Mouse (Mus musculus) ES-E14 (cell line): ENCODE data around the gene Zfp235. TPM values are rescaled to one million over a fixed set of nuclear protein-coding genes. Genes with fewer than 3 reads are reported as not detected.

ENCODE experiments used
- DNase-seq: peaks from one replicate; pipeline ENCODE4 v3.0.0-alpha.2; 2013; ENCODE audit warnings: low read depth, low spot score
- H3K27ac ChIP-seq: 2 replicates; pipeline ENCODE4 v1.5.1; 2012; ENCODE audit warnings: low read depth, mild to moderate bottlenecking, low read length, moderate library complexity, mixed read lengths; ENCODE audit not compliant: poor library complexity, insufficient read depth, severe bottlenecking
- H3K36me3 ChIP-seq: 2 replicates; pipeline ENCODE4 v1.6.1; 2012; ENCODE audit warnings: mild to moderate bottlenecking, low read length, moderate library complexity, mixed read lengths; ENCODE audit not compliant: control insufficient read depth, poor library complexity, insufficient read depth, severe bottlenecking
- H3K4me1 ChIP-seq, 2 experiments: fragments of 150-350 bp in 1 of 2; sonication (generic) in 1 of 2; 2 replicates each; pipeline ENCODE4 v1.6.1; 2012; ENCODE audit warnings: low read length in 2 of 2, mild to moderate bottlenecking in 1 of 2, mixed read lengths in 1 of 2; ENCODE audit not compliant: control insufficient read depth in 2 of 2, insufficient read depth in 2 of 2, poor library complexity in 1 of 2
- H3K4me3 ChIP-seq, 2 experiments: fragments of 150-350 bp in 1 of 2; sonication (generic) in 1 of 2; 2 replicates each; pipeline ENCODE4 v1.5.1; 2012; ENCODE audit warnings: low read length in 2 of 2, low read depth in 1 of 2, mild to moderate bottlenecking in 1 of 2, mixed read lengths in 1 of 2; ENCODE audit not compliant: insufficient read depth in 1 of 2, poor library complexity in 1 of 2, severe bottlenecking in 1 of 2
- H3K9ac ChIP-seq: 2 replicates; pipeline ENCODE4 v1.6.1; 2012; ENCODE audit warnings: low read depth, mild to moderate bottlenecking, low read length, mixed read lengths; ENCODE audit not compliant: poor library complexity, insufficient read depth, severe bottlenecking
- H3K9me3 ChIP-seq: fragments of 150-350 bp; sonication (generic); 2 replicates; pipeline ENCODE4 v1.6.1; 2012; ENCODE audit warnings: low read depth, mild to moderate bottlenecking, low read length; ENCODE audit not compliant: control insufficient read depth, insufficient read depth
- CHD2 ChIP-seq: IDR thresholded peaks from 2 replicates; pipeline ENCODE4 v1.6.1; 2014; ENCODE audit warnings: mild to moderate bottlenecking, low read depth, low read length, inconsistent platforms
- HCFC1 ChIP-seq: IDR thresholded peaks from 2 replicates; pipeline ENCODE4 v1.6.1; 2012; ENCODE audit warnings: low read length, inconsistent platforms, borderline replicate concordance; ENCODE audit not compliant: insufficient read depth
- MAFK ChIP-seq: IDR thresholded peaks from 2 replicates; pipeline ENCODE4 v1.6.1; 2014; ENCODE audit warnings: mild to moderate bottlenecking, low read depth, low read length, inconsistent platforms; ENCODE audit not compliant: insufficient read depth
- ZC3H11A ChIP-seq: IDR thresholded peaks from 2 replicates; pipeline ENCODE4 v1.6.1; 2012; ENCODE audit warnings: low read depth, mild to moderate bottlenecking, inconsistent platforms, low read length, borderline replicate concordance
- ZNF384 ChIP-seq: IDR thresholded peaks from 2 replicates; pipeline ENCODE4 v1.6.1; 2012; ENCODE audit warnings: low read depth, low read length, inconsistent platforms
- in situ Hi-C, 2 experiments: fragments of 600-800 bp; cut with MboI; formaldehyde crosslinking; loops; one replicate each; pipeline ENCODE4 v1.15.1; 2025; ENCODE audit warnings: low sequenced_read_pairs in 2 of 2, inconsistent platforms in 1 of 2; ENCODE audit not compliant: unreplicated experiment in 2 of 2
- total RNA-seq: library from RNA; depleted of rRNA; stranded (reverse); fragments of 300-350 nt; gene quantifications from 2 replicates; pipeline ENCODE4 v1.2.3, GENCODE M21; 2012; rRNA removed

The Zfp235 gene
- total RNA-seq, 1 experiment: 4.8 TPM

DNA sequence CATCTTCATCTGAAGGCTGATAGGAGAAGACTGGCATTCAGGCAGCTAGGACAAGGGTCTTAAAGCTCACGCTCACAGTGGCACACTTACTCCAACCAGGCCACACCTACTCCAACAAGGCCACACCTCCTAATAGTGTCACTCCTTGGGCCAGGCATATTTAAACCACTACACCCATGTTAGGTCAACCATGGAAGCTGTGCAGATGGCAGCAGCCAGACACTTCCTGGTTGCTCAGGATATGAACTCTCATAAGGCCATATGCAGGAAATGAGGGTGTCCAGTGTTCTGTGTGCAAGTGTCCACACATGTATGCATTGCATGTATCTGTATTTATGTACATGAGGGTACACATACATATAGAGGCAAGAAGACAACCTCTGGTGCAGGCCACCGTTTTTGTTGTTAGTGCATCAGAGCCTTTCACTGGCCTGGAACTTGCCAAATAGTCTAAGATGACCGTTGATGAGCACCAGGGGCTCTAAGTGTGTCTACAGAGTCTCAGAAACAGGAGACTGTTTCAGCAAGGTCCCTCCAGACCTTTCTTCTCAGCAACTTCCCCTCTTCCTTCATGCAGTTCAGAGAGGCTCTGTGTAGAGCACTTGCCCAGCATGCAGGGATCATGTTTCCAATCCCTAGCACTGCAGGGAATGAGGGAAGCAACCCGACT lies 55.1 kb downstream of the Zfp235 start:
- no peaks in the 10 kb centered on the region for H3K9me3 ChIP-seq
- DNase-seq: no peak
- H3K4me1 ChIP-seq: peaks cover 0 to 2% of the 10 kb centered on the region in 2 experiments; a peak in 2 of 4 replicates
- H3K9ac ChIP-seq: no peak overlapping the region
- no peak overlapping the region for H3K4me3 ChIP-seq
- in situ Hi-C loops: no loop called here
- H3K27ac ChIP-seq: no peak overlapping the region
- TF ChIP-seq ZNF384 (no peak), ZC3H11A (no peak), MAFK (no peak), HCFC1 (no peak), CHD2 (no peak)
- H3K36me3 ChIP-seq: no peaks in the 10 kb centered on the region

- no peak for DNase-seq
- Histone ChIP-seq H3K9me3 (no peaks in the 10 kb centered on the region), H3K36me3 (no peaks in the 10 kb centered on the region), H3K27ac (no peak overlapping the region), H3K4me3 (no peak overlapping the region), H3K9ac (no peak overlapping the region), H3K4me1 (peaks cover 0 to 2% of the 10 kb centered on the region in 2 experiments; a peak in 2 of 4 replicates)
- in situ Hi-C loops: no loop called here
- TF ChIP-seq ZNF384 (no peak), MAFK (no peak)
These were observed 55.6 kb downstream of the Zfp235 start for GRCm38 (mm10) chr7:24189571-24189944.

DNA sequence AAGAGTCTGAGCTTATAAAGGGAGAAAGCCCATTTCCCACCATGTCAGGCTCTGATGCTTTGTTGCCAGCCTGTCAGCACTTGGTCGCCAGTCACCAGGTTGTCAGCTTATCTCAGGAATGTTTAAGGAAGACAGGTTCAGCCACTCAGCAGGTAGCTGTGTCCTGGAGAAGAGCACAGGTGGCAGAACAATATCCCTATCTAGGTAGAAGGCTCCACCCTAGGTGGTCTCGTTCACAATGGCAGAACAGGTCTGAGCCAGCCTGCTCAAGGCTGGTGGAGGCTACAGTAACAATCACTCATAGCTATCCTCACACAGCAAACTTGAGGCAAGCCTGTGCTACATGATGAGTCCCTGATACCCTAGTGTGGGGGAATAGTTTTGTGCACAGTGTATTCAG lies 57.4 kb downstream of the Zfp235 start:
- in situ Hi-C loops: no loop called here
- Histone ChIP-seq H3K27ac (no peak overlapping the region), H3K9ac (no peak overlapping the region), H3K36me3 (no peaks in the 10 kb centered on the region), H3K4me1 (peaks cover 0 to 2% of the 10 kb centered on the region in 2 experiments; a peak in 2 of 4 replicates), H3K9me3 (no peaks in the 10 kb centered on the region), H3K4me3 (no peak overlapping the region)
- no peak for DNase-seq
- TF ChIP-seq MAFK: no peak
- no peak for TF ChIP-seq ZC3H11A
- no peak for TF ChIP-seq HCFC1
- no peak for TF ChIP-seq ZNF384
- TF ChIP-seq CHD2: no peak

Other genes starting within 250 kb of the Zfp235 start
- gene Vmn1r178, start 242.2 kb upstream of the Zfp235 start, total RNA-seq: not detected in 2 replicates
- gene Vmn1r179, start 207.2 kb upstream of the Zfp235 start, total RNA-seq: not detected in 2 replicates
- gene Vmn1r180, start 183.5 kb upstream of the Zfp235 start, total RNA-seq: not detected in 2 replicates
- not detected in 2 replicates for gene Vmn1r181, start 159.6 kb upstream of the Zfp235 start, total RNA-seq
- not detected in 2 replicates for gene V1rd19, start 132.5 kb upstream of the Zfp235 start, total RNA-seq
- gene Vmn1r183, start 80.9 kb upstream of the Zfp235 start, total RNA-seq: not detected in 2 replicates
- 17.8 and 22.0 TPM in 2 replicates for gene Zfp180, start 52.2 kb upstream of the Zfp235 start, total RNA-seq
- 0.90 and 0.98 TPM in 2 replicates for gene Zfp112, start 21.9 kb upstream of the Zfp235 start, total RNA-seq
- gene Zfp114, start 40.9 kb downstream of the Zfp235 start, total RNA-seq: 2.9 and 3.0 TPM in 2 replicates
- 7.8 and 8.5 TPM in 2 replicates for gene Zfp111, start 77.3 kb downstream of the Zfp235 start, total RNA-seq
- 4.5 and 6.7 TPM in 2 replicates for gene Zfp109, start 103.4 kb downstream of the Zfp235 start, total RNA-seq
- gene Zfp108, start 120.6 kb downstream of the Zfp235 start, total RNA-seq: 1.5 and 2.1 TPM in 2 replicates
- 4.2 and 4.7 TPM in 2 replicates for gene Zfp93, start 136.3 kb downstream of the Zfp235 start, total RNA-seq
- 22.4 and 30.4 TPM in 2 replicates for gene Zfp61, start 167.1 kb downstream of the Zfp235 start, total RNA-seq
- gene Zfp94, start 182.5 kb downstream of the Zfp235 start, total RNA-seq: 5.4 and 8.0 TPM in 2 replicates
- gene Tescl, start 199.8 kb downstream of the Zfp235 start, total RNA-seq: 2.3 and 2.4 TPM in 2 replicates
- gene Lypd5, start 215.0 kb downstream of the Zfp235 start, total RNA-seq: not detected in 2 replicates
- 3.2 and 5.3 TPM in 2 replicates for gene Kcnn4, start 236.1 kb downstream of the Zfp235 start, total RNA-seq